Mouse (Mus musculus): ENCODE measurements around the gene Ntn5. TPM values are rescaled to one million over a fixed set of nuclear protein-coding genes. Genes with fewer than 3 reads are reported as not detected.

The Ntn5 gene
- polyA plus RNA-seq, 1 experiment from 2014 or later: 0.29 TPM

DNA sequence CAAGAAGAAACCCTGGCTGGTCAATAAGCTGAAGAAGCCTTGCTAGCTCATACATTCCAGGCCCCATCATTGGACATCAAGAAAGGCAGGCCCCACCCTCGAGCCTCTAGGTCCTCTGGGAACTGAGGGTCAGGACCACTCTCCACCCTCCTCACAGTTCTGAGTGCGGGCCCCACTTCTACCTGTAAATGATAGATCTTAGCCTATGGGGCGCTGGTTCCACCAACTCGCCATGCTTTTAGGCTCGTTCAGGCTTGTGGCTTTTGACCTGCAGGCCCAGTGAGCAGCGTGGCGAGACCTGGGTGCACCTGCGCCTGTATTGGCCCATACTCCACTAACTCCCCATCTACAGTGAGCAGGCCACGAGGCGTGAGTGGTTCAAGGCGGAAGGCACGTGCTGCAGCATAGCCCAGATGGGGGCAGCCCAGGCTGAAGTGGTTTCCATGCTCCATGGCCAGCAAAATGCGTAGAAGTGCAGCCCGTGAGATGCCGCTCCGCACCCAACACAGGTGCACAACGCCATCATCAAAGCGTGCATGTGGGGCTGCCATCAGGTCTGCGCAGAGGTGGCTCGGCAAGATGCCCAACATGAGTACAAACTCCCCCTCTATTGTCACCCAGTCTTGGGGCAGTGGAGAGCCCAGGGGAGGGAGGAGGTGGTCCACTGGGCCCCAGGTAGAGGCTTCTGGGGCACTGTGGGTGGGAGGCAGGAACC, 26.8 kb downstream of the Ntn5 start:
- no peak overlapping the region for H3K9ac ChIP-seq (replicated peaks; ENCODE audit: low read length)
- WGBS: 90% methylated on average over 20 of the region's 20 CpGs
- no peak overlapping the region for H3K27ac ChIP-seq (ENCODE audit: low read length)
- H3K9me3 ChIP-seq (ENCODE audit: low read length): no peaks in the 10 kb centered on the region
- no peak overlapping the region for H3K4me2 ChIP-seq (replicated peaks; ENCODE audit: low read depth, low read length)
- no peak for ATAC-seq (ENCODE audit: low FRiP score, low TSS enrichment)
- H3K27me3 ChIP-seq (ENCODE audit: insufficient read depth, low read length): no peaks in the 10 kb centered on the region
- no peak overlapping the region for H3K4me3 ChIP-seq (ENCODE audit: low read length)
- peaks cover 34% of the 10 kb centered on the region for H3K36me3 ChIP-seq (ENCODE audit: insufficient read depth, low read length)
- peaks cover 47% of the 10 kb centered on the region for H3K4me1 ChIP-seq (ENCODE audit: insufficient read depth, low read length)

DNA sequence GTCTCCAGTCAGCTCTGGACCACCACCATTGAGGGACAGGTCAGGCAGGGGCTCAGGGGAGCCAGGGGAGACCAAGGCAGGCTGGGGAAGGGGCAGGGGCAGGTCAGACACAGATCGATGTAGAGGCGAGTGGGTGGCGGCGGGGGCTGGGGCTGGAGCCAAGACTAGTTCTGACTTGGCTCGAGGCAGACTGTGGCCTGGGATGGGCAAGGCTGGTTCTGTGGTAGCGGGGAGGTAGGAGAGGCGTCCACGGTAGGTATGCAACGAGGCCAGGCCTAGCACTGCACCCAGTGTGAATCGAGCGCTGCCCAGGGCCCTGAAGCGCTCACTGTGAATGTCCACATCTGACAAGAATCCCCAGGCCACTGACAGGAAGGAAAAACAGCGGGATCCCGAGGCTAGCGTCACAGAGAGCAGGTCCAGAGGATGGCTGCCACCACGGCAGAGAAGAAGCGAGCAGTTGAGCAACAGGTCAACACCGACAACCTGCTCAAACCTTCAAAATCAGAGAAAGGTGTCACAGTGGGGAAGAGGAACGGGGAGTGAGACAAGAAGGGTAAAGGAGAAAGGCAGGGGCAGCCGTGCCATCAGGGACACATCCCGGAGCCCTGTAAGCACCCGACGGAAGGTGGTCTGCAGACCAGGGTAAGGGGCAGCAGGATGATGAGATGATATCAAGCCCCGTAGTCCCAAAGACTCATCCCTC, 27.6 kb downstream of the Ntn5 start:
- no peak overlapping the region for H3K9ac ChIP-seq (replicated peaks; ENCODE audit: low read length)
- no peaks in the 10 kb centered on the region for H3K27me3 ChIP-seq (ENCODE audit: insufficient read depth, low read length)
- H3K4me1 ChIP-seq (ENCODE audit: insufficient read depth, low read length): peaks cover 47% of the 10 kb centered on the region
- no peak for ATAC-seq (ENCODE audit: low FRiP score, low TSS enrichment)
- H3K36me3 ChIP-seq (ENCODE audit: insufficient read depth, low read length): peaks cover 34% of the 10 kb centered on the region
- H3K4me2 ChIP-seq (replicated peaks; ENCODE audit: low read depth, low read length): no peak overlapping the region
- no peak overlapping the region for H3K27ac ChIP-seq (ENCODE audit: low read length)
- H3K4me3 ChIP-seq (ENCODE audit: low read length): no peak overlapping the region
- H3K9me3 ChIP-seq (ENCODE audit: low read length): no peaks in the 10 kb centered on the region
- 89% methylated on average over 24 of the region's 24 CpGs for WGBS

DNA sequence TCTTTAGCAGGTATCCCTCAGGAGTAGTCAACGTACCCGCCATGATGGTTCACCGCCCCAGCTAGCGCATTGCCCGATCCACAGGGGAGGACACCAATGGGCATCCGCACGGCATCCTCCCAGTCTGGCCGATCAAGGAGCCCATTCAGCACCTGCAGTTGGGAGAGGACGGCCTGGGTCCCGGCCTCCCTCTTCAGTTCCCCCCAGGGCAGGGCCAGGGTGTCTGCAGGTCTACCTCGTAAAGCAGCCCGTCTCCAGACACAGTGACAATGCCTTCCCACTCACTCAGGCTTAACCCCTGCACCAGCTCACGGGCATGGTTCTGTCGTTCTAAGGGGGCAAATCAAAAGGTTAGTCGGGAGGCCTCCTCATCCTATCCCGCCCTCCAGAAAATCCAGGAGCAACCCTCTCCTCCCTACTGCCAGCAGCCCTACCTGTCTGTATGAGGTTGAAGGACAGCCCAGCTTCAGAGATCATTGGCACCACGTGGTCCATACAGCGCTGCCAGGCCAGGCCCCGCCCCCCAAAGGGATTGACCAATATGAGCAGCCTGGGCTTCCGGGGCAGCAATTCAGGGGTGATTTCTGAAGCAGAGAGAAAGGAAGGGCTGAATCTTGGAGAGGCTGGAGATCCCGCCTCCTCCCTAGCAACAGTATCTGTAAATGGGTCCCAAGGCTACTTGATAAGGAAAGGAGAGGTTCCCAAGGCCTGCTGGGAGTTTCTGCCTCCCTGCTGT, 28.4 kb downstream of the Ntn5 start:
- ATAC-seq (ENCODE audit: low FRiP score, low TSS enrichment): no peak

DNA sequence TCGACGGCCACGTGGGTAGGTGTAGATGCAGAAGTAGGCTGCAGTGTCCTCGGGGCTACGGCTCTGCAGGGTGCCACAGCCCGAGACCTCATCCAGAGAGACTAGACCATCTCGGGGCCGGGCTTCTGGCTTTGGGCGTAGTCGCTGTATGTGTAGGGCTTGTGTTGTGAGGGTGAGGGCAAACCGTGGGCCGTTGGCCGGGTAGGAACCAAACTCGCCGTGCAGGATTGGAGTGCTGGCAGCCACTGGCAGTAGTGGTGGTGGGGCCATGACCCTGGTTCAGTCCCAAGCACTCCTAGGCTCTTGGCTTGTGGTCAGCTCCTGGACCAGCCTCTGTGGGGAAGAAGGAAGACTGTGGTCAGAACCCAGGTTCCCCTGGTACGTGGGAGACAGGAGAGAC, 29.6 kb downstream of the Ntn5 start:
- Histone ChIP-seq H3K9ac (replicated peaks; ENCODE audit: low read length) (no peak overlapping the region), H3K9me3 (ENCODE audit: low read length) (no peaks in the 10 kb centered on the region), H3K4me2 (replicated peaks; ENCODE audit: low read depth, low read length) (no peak overlapping the region), H3K36me3 (ENCODE audit: insufficient read depth, low read length) (peaks cover 34% of the 10 kb centered on the region), H3K27ac (ENCODE audit: low read length) (no peak overlapping the region), H3K4me3 (ENCODE audit: low read length) (no peak overlapping the region), H3K4me1 (ENCODE audit: insufficient read depth, low read length) (peaks cover 39% of the 10 kb centered on the region), H3K27me3 (ENCODE audit: insufficient read depth, low read length) (no peaks in the 10 kb centered on the region)
- no peak for ATAC-seq (ENCODE audit: low FRiP score, low TSS enrichment)
- 93% methylated on average over 16 of the region's 16 CpGs for WGBS

More for the DNA sequence above, 28.4 kb downstream of the Ntn5 start:
- WGBS: 88% methylated on average over 21 of the region's 21 CpGs
- Histone ChIP-seq H3K9ac (replicated peaks; ENCODE audit: low read length) (no peak overlapping the region), H3K4me1 (ENCODE audit: insufficient read depth, low read length) (peaks cover 49% of the 10 kb centered on the region), H3K4me2 (replicated peaks; ENCODE audit: low read depth, low read length) (no peak overlapping the region), H3K27ac (ENCODE audit: low read length) (no peak overlapping the region), H3K36me3 (ENCODE audit: insufficient read depth, low read length) (peaks cover 34% of the 10 kb centered on the region), H3K27me3 (ENCODE audit: insufficient read depth, low read length) (no peaks in the 10 kb centered on the region), H3K9me3 (ENCODE audit: low read length) (no peaks in the 10 kb centered on the region), H3K4me3 (ENCODE audit: low read length) (no peak overlapping the region)

DNA sequence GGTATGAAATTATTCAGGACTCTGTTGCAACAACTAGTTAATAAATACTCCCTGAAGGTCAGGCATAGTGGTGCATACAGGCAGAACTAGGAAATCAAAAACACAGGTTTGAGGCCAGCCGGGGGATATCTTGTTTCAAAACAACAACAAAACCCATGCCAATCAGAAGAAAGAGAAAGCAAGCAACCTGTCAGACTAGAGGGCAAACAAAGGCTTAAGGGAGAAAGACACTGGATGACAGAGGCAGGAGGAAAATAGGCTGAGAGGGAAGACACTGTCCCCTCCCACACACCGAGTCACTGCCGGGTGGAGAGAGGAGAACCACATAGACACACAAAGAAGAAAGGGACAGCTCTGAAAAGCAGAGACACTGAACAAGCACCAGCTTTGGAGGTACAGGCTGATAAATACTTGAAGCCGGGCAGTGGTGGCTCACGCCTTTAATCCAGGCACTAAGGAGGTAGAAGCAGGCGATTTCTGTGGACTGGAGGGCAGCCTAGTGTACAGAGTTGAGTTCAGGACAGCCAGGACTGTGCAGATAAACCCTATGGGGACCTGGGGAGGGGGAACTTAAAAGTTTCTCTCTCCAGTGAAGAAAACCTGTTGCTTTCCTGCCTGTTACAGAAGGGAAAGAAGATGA, 30.2 kb downstream of the Ntn5 start:
- Histone ChIP-seq H3K27me3 (ENCODE audit: insufficient read depth, low read length) (no peaks in the 10 kb centered on the region), H3K4me1 (ENCODE audit: insufficient read depth, low read length) (peaks cover 35% of the 10 kb centered on the region), H3K27ac (ENCODE audit: low read length) (peak overlapping the region; percentile 3; the same call in 1 of the 2 replicates), H3K4me3 (ENCODE audit: low read length) (peak overlapping the region; percentile 54), H3K4me2 (replicated peaks; ENCODE audit: low read depth, low read length) (peak overlapping the region; percentile 84), H3K36me3 (ENCODE audit: insufficient read depth, low read length) (peaks cover 34% of the 10 kb centered on the region), H3K9me3 (ENCODE audit: low read length) (no peaks in the 10 kb centered on the region), H3K9ac (replicated peaks; ENCODE audit: low read length) (peak overlapping the region; percentile 58)
- no peak for ATAC-seq (ENCODE audit: low FRiP score, low TSS enrichment)
- WGBS: 74% methylated on average over 6 of the region's 6 CpGs

DNA sequence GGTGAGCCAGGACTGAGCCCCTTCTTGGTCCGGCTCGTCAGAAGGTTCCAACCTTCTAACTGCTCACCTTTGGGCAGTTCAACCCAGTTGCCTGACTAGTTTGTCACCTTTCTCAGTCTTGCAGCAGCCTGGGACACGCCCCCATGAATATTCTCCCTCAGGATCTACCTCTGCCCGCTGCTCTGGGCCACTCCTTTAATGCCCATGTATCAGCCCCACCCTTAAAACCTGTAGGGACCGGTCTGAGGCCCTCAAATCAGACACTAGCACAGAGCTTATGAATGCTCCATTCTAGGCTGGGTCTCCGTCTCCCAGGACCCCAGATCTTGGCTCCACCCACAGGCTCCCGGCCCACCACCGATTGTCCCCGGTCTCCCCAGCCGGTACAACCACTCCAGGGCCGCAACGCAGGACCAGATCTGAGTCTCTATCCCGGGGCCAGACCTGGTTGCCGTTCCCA, 30.8 kb downstream of the Ntn5 start:
- Histone ChIP-seq H3K4me1 (ENCODE audit: insufficient read depth, low read length) (peaks cover 39% of the 10 kb centered on the region), H3K36me3 (ENCODE audit: insufficient read depth, low read length) (peaks cover 39% of the 10 kb centered on the region), H3K4me3 (ENCODE audit: low read length) (peak overlapping the region; percentile 54), H3K27ac (ENCODE audit: low read length) (peak overlapping the region; percentile 3; the same call in 1 of the 2 replicates), H3K9ac (replicated peaks; ENCODE audit: low read length) (peak overlapping the region; percentile 58), H3K9me3 (ENCODE audit: low read length) (no peaks in the 10 kb centered on the region), H3K4me2 (replicated peaks; ENCODE audit: low read depth, low read length) (peak overlapping the region; percentile 84), H3K27me3 (ENCODE audit: insufficient read depth, low read length) (no peaks in the 10 kb centered on the region)
- peak; percentile 40 for ATAC-seq (ENCODE audit: low FRiP score, low TSS enrichment)
- WGBS: 10% methylated on average over 14 of the region's 14 CpGs

DNA sequence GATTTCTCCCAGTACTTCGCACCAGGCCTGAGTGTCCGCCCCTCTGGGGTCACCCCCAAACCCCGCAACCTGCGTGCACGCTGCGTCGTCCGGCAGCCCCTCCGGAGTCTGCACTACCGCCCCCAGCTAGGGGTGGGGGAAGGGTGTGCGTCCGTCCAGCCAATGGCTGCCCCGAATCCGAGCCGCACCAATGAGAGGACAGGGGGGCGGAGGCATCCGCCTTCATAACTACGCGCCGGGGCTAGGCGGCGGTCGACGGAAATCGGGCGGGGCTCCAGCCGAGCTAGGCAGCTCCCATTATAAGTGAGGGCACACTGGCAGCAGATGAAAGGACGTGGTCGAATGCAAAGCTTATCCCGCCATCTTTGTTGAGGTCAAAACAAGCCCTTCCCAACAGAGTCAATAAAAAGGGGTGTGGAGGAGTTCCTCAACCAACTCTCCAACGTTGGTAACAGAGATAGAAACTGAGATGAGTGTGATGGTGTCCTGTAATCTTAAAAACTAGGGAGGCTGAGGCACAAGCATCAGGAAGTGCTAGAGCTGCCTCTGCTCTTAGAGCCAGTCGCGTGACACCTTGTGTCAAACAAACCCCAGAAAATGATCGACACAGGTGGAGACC, 31.4 kb downstream of the Ntn5 start, which contains the start of gene Rpl18:
Gene Rpl18, plus strand, starts transcription at position 368 of the 619 bp plus-strand sequence.
- ATAC-seq (ENCODE audit: low FRiP score, low TSS enrichment): peak; percentile 93
- Histone ChIP-seq H3K9me3 (ENCODE audit: low read length) (no peaks in the 10 kb centered on the region), H3K9ac (replicated peaks; ENCODE audit: low read length) (peak within 1 kb of the TSS; percentile 58), H3K4me1 (ENCODE audit: insufficient read depth, low read length) (peaks cover 43% of the 10 kb centered on the region), H3K36me3 (ENCODE audit: insufficient read depth, low read length) (peaks cover 44% of the 10 kb centered on the region), H3K27me3 (ENCODE audit: insufficient read depth, low read length) (no peaks in the 10 kb centered on the region), H3K27ac (ENCODE audit: low read length) (peak within 1 kb of the TSS; percentile 41; the same call in 1 of the 2 replicates), H3K4me2 (replicated peaks; ENCODE audit: low read depth, low read length) (peak within 1 kb of the TSS; percentile 84), H3K4me3 (ENCODE audit: low read length) (peak within 1 kb of the TSS; percentile 54)
- 6% methylated on average over 34 of the region's 34 CpGs for WGBS

DNA sequence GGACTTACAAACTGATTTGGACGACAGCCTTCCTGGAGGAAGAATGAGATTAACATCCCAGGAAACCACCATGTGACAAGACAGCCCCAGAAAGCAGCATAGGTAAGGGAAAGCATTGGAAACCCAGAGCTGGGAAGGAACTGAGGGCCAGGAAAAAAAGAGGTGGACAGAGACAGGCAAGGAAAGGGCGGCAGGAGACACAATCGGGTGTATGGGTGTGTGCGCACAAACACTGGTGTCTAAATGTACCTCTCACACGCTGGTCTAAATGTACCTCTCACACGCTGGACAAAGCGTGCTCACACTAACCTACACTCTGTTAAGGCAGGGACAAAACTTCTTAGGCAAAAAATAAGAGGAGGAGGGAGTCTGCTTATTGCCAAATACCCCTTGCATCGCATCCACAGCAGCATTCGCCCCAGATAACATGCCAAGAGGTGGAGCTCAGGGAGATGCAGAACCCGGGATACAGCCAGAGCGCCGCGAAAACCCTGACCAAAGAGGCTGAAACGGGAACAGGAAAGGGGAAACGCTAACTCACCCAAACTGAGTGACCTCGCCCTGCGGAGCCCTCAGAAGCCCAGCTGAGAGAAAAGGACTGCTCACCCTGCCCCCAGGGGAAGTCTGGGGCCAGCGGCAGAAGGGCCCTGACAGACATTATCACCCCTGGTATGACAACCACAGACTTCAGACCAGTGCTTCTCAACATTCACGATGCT, 32.1 kb downstream of the Ntn5 start:
- ATAC-seq (ENCODE audit: low FRiP score, low TSS enrichment): no peak
- Histone ChIP-seq H3K27ac (ENCODE audit: low read length) (peak overlapping the region; percentile 41; the same call in 1 of the 2 replicates), H3K27me3 (ENCODE audit: insufficient read depth, low read length) (no peaks in the 10 kb centered on the region), H3K9me3 (ENCODE audit: low read length) (no peaks in the 10 kb centered on the region), H3K4me3 (ENCODE audit: low read length) (peak overlapping the region; percentile 54), H3K36me3 (ENCODE audit: insufficient read depth, low read length) (peaks cover 44% of the 10 kb centered on the region), H3K4me1 (ENCODE audit: insufficient read depth, low read length) (peaks cover 43% of the 10 kb centered on the region), H3K4me2 (replicated peaks; ENCODE audit: low read depth, low read length) (peak overlapping the region; percentile 84), H3K9ac (replicated peaks; ENCODE audit: low read length) (peak overlapping the region; percentile 8; the same call in 1 of the 2 replicates)
- 82% methylated on average over 19 of the region's 19 CpGs for WGBS

Measured in kidney, embryonic 16.5 days (tissue).